Mouse (Mus musculus) hindbrain, embryonic 14.5 days (tissue): ENCODE data around the gene Alg2. TPM values are rescaled to one million over a fixed set of nuclear protein-coding genes. Genes with fewer than 3 reads are reported as not detected.

Experiments
- ATAC-seq: fragments of 200-750 bp; cut with Nextera tagmentation; 2 replicates; pipeline ENCODE4 v1.8.0; 2017; ENCODE audit warnings: moderate number of reproducible peaks, mild to moderate bottlenecking, moderate TSS enrichment, moderate library complexity; ENCODE audit not compliant: low FRiP score
- DNase-seq: peaks from one replicate; pipeline ENCODE4 v3.0.0-alpha.2; 2015; ENCODE audit warnings: low spot score
- H3K27ac ChIP-seq: fragments of 300-500 bp; sonication (generic); 2 replicates; pipeline ENCODE4 v1.5.1; 2014; ENCODE audit warnings: mild to moderate bottlenecking, moderate library complexity
- H3K27me3 ChIP-seq: fragments of 300-500 bp; sonication (generic); 2 replicates; pipeline ENCODE4 v1.6.1; 2014; ENCODE audit warnings: mild to moderate bottlenecking, low read length, mixed read lengths; ENCODE audit not compliant: control insufficient read depth, insufficient read depth
- H3K36me3 ChIP-seq: fragments of 300-500 bp; sonication (generic); replicated peaks from 2 replicates; pipeline ENCODE4 v1.6.1; 2014; ENCODE audit not compliant: control insufficient read depth, insufficient read depth
- H3K4me1 ChIP-seq: fragments of 300-500 bp; sonication (generic); replicated peaks from 2 replicates; pipeline ENCODE4 v1.6.1; 2014; ENCODE audit warnings: antibody characterized with exemption, low read length, mixed read lengths; ENCODE audit not compliant: control insufficient read depth, insufficient read depth
- H3K4me2 ChIP-seq: fragments of 300-500 bp; sonication (generic); replicated peaks from 2 replicates; pipeline ENCODE4 v1.6.1; 2014; ENCODE audit warnings: mild to moderate bottlenecking, moderate library complexity
- H3K4me3 ChIP-seq: fragments of 300-500 bp; sonication (generic); replicated peaks from 2 replicates; pipeline ENCODE4 v1.5.1; 2014; ENCODE audit warnings: mild to moderate bottlenecking, low read length
- H3K9ac ChIP-seq: fragments of 300-500 bp; sonication (generic); 2 replicates; pipeline ENCODE4 v1.6.1; 2014
- H3K9me3 ChIP-seq: fragments of 300-500 bp; sonication (generic); 2 replicates; pipeline ENCODE4 v1.6.1; 2016; ENCODE audit warnings: low read length; ENCODE audit not compliant: control insufficient read depth
- WGBS: fragments of 180-500 bp; shearing (Covaris S2); extraction: QIAGEN DNeasy Blood & Tissue Kit; methylation state at CpG from one replicate; pipeline ENCODE4 v1.1.7; 2014; 5-methylcytosine and 5-hydroxymethylcytosine counted together
- polyA plus RNA-seq: library from polyadenylated mRNA; unstranded; fragments of >200 nt; fragmentation: Nextera tagmentation; extraction: Ambion mirVana; gene quantifications from 2 replicates; pipeline ENCODE4 v1.2.1, GENCODE M21; 2014

The Alg2 gene
- polyA plus RNA-seq, 1 experiment from 2014 or later: 370 TPM

- Histone ChIP-seq H3K4me1 (peaks cover 22% of the 10 kb centered on the region), H3K9ac (peak overlapping the region; percentile 91), H3K27ac (peak overlapping the region; percentile 98), H3K9me3 (peaks cover 4% of the 10 kb centered on the region), H3K4me3 (peak overlapping the region; percentile 79), H3K27me3 (no peaks in the 10 kb centered on the region), H3K36me3 (peaks cover 60% of the 10 kb centered on the region), H3K4me2 (peak overlapping the region; percentile 78)
- DNase-seq: no peak
- ATAC-seq: no peak
- WGBS: 15% methylated on average over 31 of the region's 31 CpGs
Measured at GRCm38 (mm10) chr4:47474730-47475643, 854 bp upstream of the Alg2 start.

GRCm38 (mm10) chr4:47473586-47473967 is 556 bp downstream of the Alg2 start:
- H3K9me3 ChIP-seq: peaks cover 9% of the 10 kb centered on the region
- peaks cover 61% of the 10 kb centered on the region for H3K36me3 ChIP-seq
- H3K27me3 ChIP-seq: no peaks in the 10 kb centered on the region
- 3% methylated on average over 9 of the region's 14 CpGs for WGBS
- peak overlapping the region; percentile 78 for H3K4me2 ChIP-seq
- H3K4me3 ChIP-seq: peak overlapping the region; percentile 79
- 0 out of 2 replicates have a peak, but pooled peaks have one; percentile 2 for ATAC-seq
- peak; percentile 50 for DNase-seq
- H3K4me1 ChIP-seq: peaks cover 22% of the 10 kb centered on the region
- H3K27ac ChIP-seq: peak overlapping the region; percentile 98
- peak overlapping the region; percentile 91 for H3K9ac ChIP-seq

GRCm38 (mm10) chr4:47467196-47467595 is 6.9 kb downstream of the Alg2 start:
- Histone ChIP-seq H3K27ac (no peak overlapping the region), H3K4me2 (no peak overlapping the region), H3K9me3 (peaks cover 14% of the 10 kb centered on the region), H3K4me1 (0 out of 2 replicates have a peak, but pooled peaks cover 1% of the 10 kb centered on the region), H3K27me3 (no peaks in the 10 kb centered on the region), H3K9ac (no peak overlapping the region), H3K4me3 (no peak overlapping the region), H3K36me3 (peaks cover 64% of the 10 kb centered on the region)
- ATAC-seq (no peak), DNase-seq (no peak)
- WGBS: 91% methylated on average over 2 of the region's 2 CpGs

GRCm38 (mm10) chr4:47449586-47450522 is 24.3 kb downstream of the Alg2 start:
- Histone ChIP-seq H3K27ac (peak overlapping the region; percentile 40; the same call in 1 of the 2 replicates), H3K4me2 (peak overlapping the region; percentile 10; the same call in 1 of the 2 replicates), H3K27me3 (no peaks in the 10 kb centered on the region), H3K36me3 (no peaks in the 10 kb centered on the region), H3K9me3 (no peaks in the 10 kb centered on the region), H3K4me3 (no peak overlapping the region), H3K4me1 (peaks cover 8% of the 10 kb centered on the region; the same call in 1 of the 2 replicates), H3K9ac (no peak overlapping the region)
- DNase-seq (peak; percentile 36), ATAC-seq (peak; percentile 60; the same call in 1 of the 2 replicates)
- WGBS: 10% methylated on average over 18 of the region's 18 CpGs

- no peaks in the 10 kb centered on the region for H3K9me3 ChIP-seq
Measured at GRCm38 (mm10) chr4:47449116-47449515, 25.0 kb downstream of the Alg2 start.

GRCm38 (mm10) chr4:47448526-47448925 is 25.6 kb downstream of the Alg2 start:
- Histone ChIP-seq H3K9me3 (no peaks in the 10 kb centered on the region), H3K9ac (no peak overlapping the region), H3K36me3 (no peaks in the 10 kb centered on the region), H3K27ac (no peak overlapping the region), H3K4me1 (peaks cover 8% of the 10 kb centered on the region; the same call in 1 of the 2 replicates), H3K27me3 (no peaks in the 10 kb centered on the region), H3K4me3 (no peak overlapping the region), H3K4me2 (no peak overlapping the region)
- 88% methylated on average over 3 of the region's 3 CpGs for WGBS
- no peak for ATAC-seq
- no peak for DNase-seq

More at GRCm38 (mm10) chr4:47449116-47449515, 25.0 kb downstream of the Alg2 start:
- Histone ChIP-seq H3K4me2 (no peak overlapping the region), H3K9ac (no peak overlapping the region), H3K36me3 (no peaks in the 10 kb centered on the region), H3K4me1 (peaks cover 8% of the 10 kb centered on the region; the same call in 1 of the 2 replicates), H3K27ac (no peak overlapping the region), H3K4me3 (no peak overlapping the region), H3K27me3 (no peaks in the 10 kb centered on the region)
- no peak for ATAC-seq
- DNase-seq: no peak
- 42% methylated on average over 5 of the region's 5 CpGs for WGBS

GRCm38 (mm10) chr4:47440951-47441350 is 33.2 kb downstream of the Alg2 start:
- no peaks in the 10 kb centered on the region for H3K27me3 ChIP-seq
- ATAC-seq: no peak
- H3K4me1 ChIP-seq: peaks cover 16% of the 10 kb centered on the region
- no peak overlapping the region for H3K4me3 ChIP-seq
- H3K9ac ChIP-seq: no peak overlapping the region
- whole genome bisulfite sequencing: 93% methylated on average over 11 of the region's 11 CpGs
- H3K4me2 ChIP-seq: no peak overlapping the region
- H3K9me3 ChIP-seq: no peaks in the 10 kb centered on the region
- no peak overlapping the region for H3K27ac ChIP-seq
- no peak for DNase-seq
- H3K36me3 ChIP-seq: no peaks in the 10 kb centered on the region

GRCm38 (mm10) chr4:47438956-47439355 is 35.2 kb downstream of the Alg2 start:
- Histone ChIP-seq H3K27ac (no peak overlapping the region), H3K36me3 (no peaks in the 10 kb centered on the region), H3K4me3 (no peak overlapping the region), H3K4me2 (no peak overlapping the region), H3K9ac (no peak overlapping the region), H3K4me1 (peaks cover 19% of the 10 kb centered on the region), H3K9me3 (no peaks in the 10 kb centered on the region), H3K27me3 (no peaks in the 10 kb centered on the region)
- no peak for DNase-seq
- 81% methylated on average over 6 of the region's 6 CpGs for WGBS
- no peak for ATAC-seq
